Mouse (Mus musculus) MEL (cell line): Measurements from ENCODE around the gene Slc7a6os. TPM values are rescaled to one million over a fixed set of nuclear protein-coding genes. Genes with fewer than 3 reads are reported as not detected.

ENCODE experiments used
- DNase-seq: peaks from one replicate; pipeline ENCODE4 v3.0.0; 2011; ENCODE audit warnings: low read depth, low spot score
- H3K27ac ChIP-seq: 2 replicates; pipeline ENCODE4 v1.5.1; 2012; ENCODE audit warnings: low read depth, mild to moderate bottlenecking, control low read depth, low read length, moderate library complexity; ENCODE audit not compliant: control insufficient read depth
- H3K27me3 ChIP-seq, 2 experiments: fragments of 150-350 bp in 1 of 2; sonication (generic) in 1 of 2; 2 replicates each; pipeline ENCODE4 v1.6.1; 2012; ENCODE audit warnings: low read length in 2 of 2, mild to moderate bottlenecking in 2 of 2, improper control_type of control experiment in 1 of 2, moderate library complexity in 1 of 2; ENCODE audit not compliant: insufficient read depth in 2 of 2, control insufficient read depth in 1 of 2
- H3K36me3 ChIP-seq, 2 experiments: 2 replicates each; pipeline ENCODE4 v1.6.1; 2012 to 2014; ENCODE audit warnings: low read length in 2 of 2, improper control_type of control experiment in 1 of 2, inconsistent platforms in 1 of 2, mild to moderate bottlenecking in 1 of 2; ENCODE audit not compliant: insufficient read depth in 2 of 2, control insufficient read depth in 1 of 2
- H3K4me1 ChIP-seq, 2 experiments: fragments of 150-350 bp in 1 of 2; sonication (generic) in 1 of 2; 2 replicates each; pipeline ENCODE4 v1.6.1; 2012; ENCODE audit warnings: low read length in 2 of 2, improper control_type of control experiment in 1 of 2, mild to moderate bottlenecking in 1 of 2; ENCODE audit not compliant: insufficient read depth in 2 of 2, control insufficient read depth in 1 of 2
- H3K4me3 ChIP-seq, 2 experiments: fragments of 150-350 bp in 1 of 2; sonication (generic) in 1 of 2; 2 replicates each; pipeline ENCODE4 v1.5.1; 2012; ENCODE audit warnings: low read depth in 2 of 2, low read length in 2 of 2, mild to moderate bottlenecking in 2 of 2, moderate library complexity in 2 of 2, control low read depth in 1 of 2, improper control_type of control experiment in 1 of 2; ENCODE audit not compliant: control insufficient read depth in 1 of 2, insufficient read depth in 1 of 2
- H3K79me2 ChIP-seq: 2 replicates; pipeline ENCODE4 v1.6.1; 2012; ENCODE audit warnings: mild to moderate bottlenecking, low read length, moderate library complexity; ENCODE audit not compliant: control insufficient read depth, poor library complexity, insufficient read depth
- H3K9ac ChIP-seq: 2 replicates; pipeline ENCODE4 v1.6.1; 2012; ENCODE audit warnings: low read depth, mild to moderate bottlenecking, control low read depth, low read length, moderate library complexity; ENCODE audit not compliant: control insufficient read depth, poor library complexity, severe bottlenecking
- H3K9me3 ChIP-seq: fragments of 150-350 bp; sonication (generic); replicated peaks from 2 replicates; pipeline ENCODE4 v1.6.1; 2012; ENCODE audit warnings: mild to moderate bottlenecking, low read length, improper control_type of control experiment, moderate library complexity; ENCODE audit not compliant: insufficient read depth
- CHD1 ChIP-seq: IDR thresholded peaks from 2 replicates; pipeline ENCODE4 v1.6.1; 2012; ENCODE audit warnings: low read depth, mild to moderate bottlenecking, inconsistent platforms, low read length, improper control_type of control experiment
- CHD2 ChIP-seq: IDR thresholded peaks from 2 replicates; pipeline ENCODE4 v1.6.1; 2011; ENCODE audit warnings: low read length, improper control_type of control experiment
- ELF1 ChIP-seq: IDR thresholded peaks from 2 replicates; pipeline ENCODE4 v1.6.1; 2014; ENCODE audit warnings: low read depth, mild to moderate bottlenecking, inconsistent platforms, low read length, improper control_type of control experiment, moderate library complexity
- ETS1 ChIP-seq: IDR thresholded peaks from 2 replicates; pipeline ENCODE4 v1.6.1; 2012; ENCODE audit warnings: low read depth, mild to moderate bottlenecking, inconsistent platforms, low read length, improper control_type of control experiment, moderate library complexity
- GABPA ChIP-seq: IDR thresholded peaks from 2 replicates; pipeline ENCODE4 v1.6.1; 2012; ENCODE audit warnings: low read depth, mild to moderate bottlenecking, inconsistent platforms, low read length, improper control_type of control experiment, moderate library complexity
- GATA1 ChIP-seq: IDR thresholded peaks from 2 replicates; pipeline ENCODE4 v1.6.1; 2011; ENCODE audit warnings: low read depth, low read length, improper control_type of control experiment
- HCFC1 ChIP-seq: IDR thresholded peaks from 2 replicates; pipeline ENCODE4 v1.6.1; 2012; ENCODE audit warnings: low read depth, mild to moderate bottlenecking, inconsistent platforms, low read length, improper control_type of control experiment, moderate library complexity
- JUND ChIP-seq: IDR thresholded peaks from 2 replicates; pipeline ENCODE4 v1.6.1; 2011; ENCODE audit warnings: low read depth, mild to moderate bottlenecking, improper control_type of control experiment, low read length
- MAFK ChIP-seq: IDR thresholded peaks from 2 replicates; pipeline ENCODE4 v1.6.1; 2011; ENCODE audit warnings: low read depth, mild to moderate bottlenecking, low read length, improper control_type of control experiment, borderline replicate concordance
- MAX ChIP-seq: IDR thresholded peaks from 2 replicates; pipeline ENCODE4 v1.6.1; 2011; ENCODE audit warnings: low read length, improper control_type of control experiment
- MAZ ChIP-seq: IDR thresholded peaks from 2 replicates; pipeline ENCODE4 v1.6.1; 2012; ENCODE audit warnings: low read depth, mild to moderate bottlenecking, inconsistent platforms, low read length, improper control_type of control experiment
- MEF2A ChIP-seq: IDR thresholded peaks from 2 replicates; pipeline ENCODE4 v1.6.1; 2014; ENCODE audit warnings: low read depth, mild to moderate bottlenecking, inconsistent platforms, low read length, improper control_type of control experiment; ENCODE audit not compliant: poor library complexity, insufficient replicate concordance, severe bottlenecking; ENCODE audit errors: extremely low read depth
- MXI1 ChIP-seq: IDR thresholded peaks from 2 replicates; pipeline ENCODE4 v1.6.1; 2011; ENCODE audit warnings: mild to moderate bottlenecking, low read depth, low read length, improper control_type of control experiment
- NELFE ChIP-seq: IDR thresholded peaks from 2 replicates; pipeline ENCODE4 v1.6.1; 2011; ENCODE audit warnings: low read depth, low read length, improper control_type of control experiment
- NRF1 ChIP-seq: IDR thresholded peaks from 2 replicates; pipeline ENCODE4 v1.6.1; 2014; ENCODE audit warnings: low read depth, mild to moderate bottlenecking, inconsistent platforms, low read length, improper control_type of control experiment, moderate library complexity; ENCODE audit not compliant: poor library complexity, insufficient read depth, severe bottlenecking
- POLR2AphosphoS5 ChIP-seq: IDR thresholded peaks from 2 replicates; pipeline ENCODE4 v1.6.1; 2012; ENCODE audit warnings: low read depth, borderline replicate concordance, mild to moderate bottlenecking, inconsistent platforms, low read length, moderate library complexity, mixed read lengths
- RAD21 ChIP-seq: IDR thresholded peaks from 2 replicates; pipeline ENCODE4 v1.6.1; 2011; ENCODE audit warnings: mild to moderate bottlenecking, low read depth, low read length, improper control_type of control experiment
- SIN3A ChIP-seq: IDR thresholded peaks from 2 replicates; pipeline ENCODE4 v1.6.1; 2012; ENCODE audit warnings: low read length, improper control_type of control experiment, inconsistent platforms
- TBP ChIP-seq: IDR thresholded peaks from 2 replicates; pipeline ENCODE4 v1.8.0; 2011; ENCODE audit warnings: low read depth, low read length, improper control_type of control experiment
- TCF12 ChIP-seq: IDR thresholded peaks from 2 replicates; pipeline ENCODE4 v1.6.1; 2014; ENCODE audit warnings: low read depth, mild to moderate bottlenecking, inconsistent platforms, low read length, improper control_type of control experiment, moderate library complexity
- UBTF ChIP-seq: IDR thresholded peaks from 2 replicates; pipeline ENCODE4 v1.6.1; 2012; ENCODE audit warnings: low read depth, mild to moderate bottlenecking, inconsistent platforms, low read length, improper control_type of control experiment, moderate library complexity, borderline replicate concordance; ENCODE audit not compliant: insufficient read depth
- USF1 ChIP-seq: IDR thresholded peaks from 2 replicates; pipeline ENCODE4 v1.6.1; 2014; ENCODE audit warnings: low read depth, mild to moderate bottlenecking, inconsistent platforms, low read length, improper control_type of control experiment, moderate library complexity
- ZKSCAN1 ChIP-seq: IDR thresholded peaks from 2 replicates; pipeline ENCODE4 v1.6.1; 2012; ENCODE audit warnings: low read depth, mild to moderate bottlenecking, inconsistent platforms, low read length, improper control_type of control experiment, moderate library complexity
- ZMIZ1 ChIP-seq: IDR thresholded peaks from 2 replicates; pipeline ENCODE4 v1.6.1; 2012; ENCODE audit warnings: low read depth, mild to moderate bottlenecking, inconsistent platforms, low read length, improper control_type of control experiment, moderate library complexity
- ZNF384 ChIP-seq: IDR thresholded peaks from 2 replicates; pipeline ENCODE4 v1.6.1; 2012; ENCODE audit warnings: low read depth, mild to moderate bottlenecking, inconsistent platforms, low read length, improper control_type of control experiment
- polyA plus RNA-seq, 2 experiments: library from polyadenylated mRNA; stranded (reverse) in 1 of 2; unstranded in 1 of 2; fragments of >175 nt in 1 of 2; fragments of >200 nt in 1 of 2; gene quantifications; 2 replicates each; pipeline versions ENCODE4 v1.2.1 to v1.2.4; 2012; ENCODE audit warnings: low replicate concordance in 2 of 2, low read depth in 1 of 2; ENCODE audit not compliant: insufficient read length in 2 of 2, insufficient read depth in 1 of 2, missing spikeins in 1 of 2
- total RNA-seq: library from RNA; depleted of rRNA; stranded (reverse); fragments of 300-350 nt; gene quantifications from 2 replicates; pipeline ENCODE4 v1.2.3, GENCODE M21; 2012

Slc7a6os gene
- total and polyA plus RNA-seq, 3 experiments = 52.0 to 53.6 TPM; not detected in 1

DNA sequence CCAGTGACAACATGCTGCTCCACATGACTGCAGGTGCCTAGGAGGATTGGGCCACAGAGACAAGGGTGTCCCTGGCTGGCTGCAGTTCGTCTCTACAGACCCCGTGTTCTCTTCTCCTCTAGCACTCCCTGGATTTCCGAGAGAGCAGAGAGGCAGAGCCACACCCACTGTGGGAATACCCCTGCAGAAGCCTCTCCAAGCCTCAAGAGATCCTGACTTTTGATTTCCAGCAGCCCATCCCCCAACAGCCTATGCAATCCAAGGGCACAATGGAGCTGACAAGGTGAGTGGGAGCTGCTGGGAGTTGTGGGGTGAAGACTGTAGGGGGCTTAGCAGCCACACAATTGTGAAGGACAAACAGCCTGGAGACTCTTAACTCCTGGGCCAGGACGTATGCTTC, 39.5 kb upstream of the Slc7a6os start:
- no peak overlapping the region for H3K4me3 ChIP-seq
- H3K9me3 ChIP-seq = no peaks in the 10 kb centered on the region
- DNase-seq = no peak
- TF ChIP-seq NELFE (no peak), POLR2AphosphoS5 (no peak), TBP (no peak), ETS1 (no peak), GABPA (no peak), UBTF (no peak), JUND (no peak), NRF1 (no peak), GATA1 (no peak), SIN3A (no peak), HCFC1 (no peak), MAX (no peak), MXI1 (no peak), ZKSCAN1 (no peak), RAD21 (no peak), MAFK (no peak), ZMIZ1 (no peak), ELF1 (no peak)
- TF ChIP-seq, all 39 proteins: peak for 0
- H3K4me1 ChIP-seq = no peaks in the 10 kb centered on the region
- no peak overlapping the region for H3K9ac ChIP-seq
- H3K79me2 ChIP-seq = no peaks in the 10 kb centered on the region
- no peaks in the 10 kb centered on the region for H3K27me3 ChIP-seq
- H3K36me3 ChIP-seq = peaks cover 0 to 9% of the 10 kb centered on the region in 2 experiments; a peak in 2 of 4 replicates
- no peak overlapping the region for H3K27ac ChIP-seq

GRCm38 (mm10) chr8:106237106-106237505, 26.4 kb upstream of the Slc7a6os start:
- Histone ChIP-seq H3K4me1 (no peaks in the 10 kb centered on the region), H3K27ac (no peak overlapping the region), H3K9me3 (no peaks in the 10 kb centered on the region), H3K27me3 (no peaks in the 10 kb centered on the region), H3K9ac (no peak overlapping the region), H3K36me3 (peaks cover 0 to 19% of the 10 kb centered on the region in 2 experiments; a peak in 2 of 4 replicates), H3K4me3 (no peak overlapping the region), H3K79me2 (no peaks in the 10 kb centered on the region)
- DNase-seq = no peak
- no peak for TF ChIP-seq MEF2A
- no peak for TF ChIP-seq UBTF
- TF ChIP-seq USF1 = no peak
- no peak for TF ChIP-seq MAFK
- TF ChIP-seq CHD2 = no peak
- no peak for TF ChIP-seq CHD1
- no peak for TF ChIP-seq ZNF384
- no peak for TF ChIP-seq TCF12
- no peak for TF ChIP-seq NRF1
- no peak for TF ChIP-seq MAZ
